Mouse (Mus musculus) kidney, adult 2 months (tissue): Measurements from ENCODE around the gene Scmh1.

Source experiments
- CTCF ChIP-seq: fragments of 200-500 bp; conservative IDR thresholded peaks from 2 replicates; pipeline ENCODE4 v1.5.1; 2011; ENCODE audit warnings: low read depth, mild to moderate bottlenecking, control low read depth, low read length, moderate library complexity, mixed read lengths; ENCODE audit not compliant: insufficient read depth, insufficient read length
- POLR2A ChIP-seq: fragments of 200-500 bp; IDR thresholded peaks from one replicate; pipeline ENCODE4 v1.6.1; 2011; ENCODE audit warnings: low read depth, low read length, control low read depth

- no peak for TF ChIP-seq POLR2A
- no peak for TF ChIP-seq CTCF
Observed at GRCm38 (mm10) chr4:120544896-120545295, 139.8 kb downstream of the Scmh1 start.
